Mouse (Mus musculus) lung, postnatal 0 days (tissue): Measurements from ENCODE around the gene Cdkl1.

Experiments used
- CTCF ChIP-seq: IDR thresholded peaks from 2 replicates; pipeline ENCODE4 v1.5.1; 2016; ENCODE audit warnings: antibody characterized with exemption, mild to moderate bottlenecking
- EP300 ChIP-seq: IDR thresholded peaks from 2 replicates; pipeline ENCODE4 v1.6.1; 2016; ENCODE audit warnings: antibody characterized with exemption, mild to moderate bottlenecking, control low read depth

DNA sequence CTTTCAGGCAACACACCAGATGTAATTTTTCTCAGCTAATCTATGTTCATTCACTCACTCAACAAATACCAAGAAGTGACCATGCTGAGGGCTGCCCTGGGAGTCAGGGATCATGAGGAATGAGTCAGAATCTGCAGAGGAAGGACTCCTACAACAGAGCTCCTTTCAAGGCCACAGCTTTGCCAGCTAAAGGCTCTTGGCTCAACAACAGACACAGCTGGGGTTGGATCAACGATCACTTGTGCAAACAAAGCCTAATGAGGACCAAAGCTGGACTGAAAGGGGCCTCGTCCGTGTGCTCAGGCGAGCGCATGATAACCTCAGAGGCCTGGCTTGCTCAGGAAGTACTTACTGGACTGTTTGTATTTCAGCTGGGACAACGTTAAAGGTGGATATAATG is 23.2 kb upstream of the Cdkl1 start:
- no peak for TF ChIP-seq CTCF
- no peak for TF ChIP-seq EP300
